Mouse (Mus musculus): Measurements from ENCODE around the gene Calm2. TPM values are rescaled to one million over a fixed set of nuclear protein-coding genes. Genes with fewer than 3 reads are reported as not detected.
A peak's percentile ranks its signal among the peaks of the same experiment; 100 is the strongest.

The Calm2 gene
- polyA plus RNA-seq (2016; fragmentation: Nextera tagmentation; extraction: Ambion mirVana), result 738 and 942 TPM in 2 replicates

- Histone ChIP-seq H3K27me3 (ENCODE audit: insufficient read depth, poor library complexity, severe bottlenecking) (no peaks in the 10 kb centered on the region), H3K4me3 (peak within 1 kb of the TSS; percentile 91), H3K4me1 (peaks cover 24% of the 10 kb centered on the region), H3K9me3 (no peaks in the 10 kb centered on the region), H3K27ac (peak within 1 kb of the TSS; percentile 98), H3K36me3 (peaks cover 2% of the 10 kb centered on the region; the same call in 1 of the 2 replicates)
- DNase-seq (ENCODE audit: low spot score), result peak; percentile 98
- under 1% methylated on average over 67 of the region's 69 CpGs for WGBS
Observed at GRCm38 (mm10) chr17:87446767-87447611, at the start of gene Calm2. Gene Calm2 (minus strand): TSS chr17:87446935.

GRCm38 (mm10) chr17:87495504-87495903 lies 48.8 kb upstream of the Calm2 start:
- no peak for DNase-seq (ENCODE audit: low spot score)
- Histone ChIP-seq H3K27me3 (ENCODE audit: insufficient read depth, poor library complexity, severe bottlenecking) (peaks cover 8% of the 10 kb centered on the region), H3K4me1 (peaks cover 26% of the 10 kb centered on the region), H3K4me3 (no peak overlapping the region), H3K9me3 (no peaks in the 10 kb centered on the region), H3K36me3 (no peaks in the 10 kb centered on the region), H3K27ac (no peak overlapping the region)
- WGBS, result 85% methylated on average over 4 of the region's 4 CpGs

- Histone ChIP-seq H3K4me1 (peaks cover 28% of the 10 kb centered on the region), H3K27ac (no peak overlapping the region), H3K36me3 (no peaks in the 10 kb centered on the region), H3K4me3 (no peak overlapping the region), H3K9me3 (no peaks in the 10 kb centered on the region), H3K27me3 (ENCODE audit: insufficient read depth, poor library complexity, severe bottlenecking) (no peaks in the 10 kb centered on the region)
- no peak for DNase-seq (ENCODE audit: low spot score)
- 87% methylated on average over 4 of the region's 4 CpGs for WGBS
Observed at GRCm38 (mm10) chr17:87494310-87494709, 47.6 kb upstream of the Calm2 start.

- Histone ChIP-seq H3K4me1 (peaks cover 28% of the 10 kb centered on the region), H3K36me3 (no peaks in the 10 kb centered on the region), H3K4me3 (no peak overlapping the region), H3K27me3 (ENCODE audit: insufficient read depth, poor library complexity, severe bottlenecking) (no peaks in the 10 kb centered on the region), H3K27ac (0 out of 2 replicates have a peak overlapping the region, but pooled peaks have one; percentile 25), H3K9me3 (no peaks in the 10 kb centered on the region)
- DNase-seq (ENCODE audit: low spot score), result no peak
- 63% methylated on average over 4 of the region's 4 CpGs for WGBS
Observed at GRCm38 (mm10) chr17:87492286-87492685, 45.6 kb upstream of the Calm2 start.

- H3K4me1 ChIP-seq, result peaks cover 28% of the 10 kb centered on the region
- DNase-seq (ENCODE audit: low spot score), result no peak
- H3K36me3 ChIP-seq, result no peaks in the 10 kb centered on the region
- H3K9me3 ChIP-seq, result no peaks in the 10 kb centered on the region
- H3K27me3 ChIP-seq (ENCODE audit: insufficient read depth, poor library complexity, severe bottlenecking), result no peaks in the 10 kb centered on the region
- 36% methylated on average over 6 of the region's 6 CpGs for WGBS
- peak overlapping the region; percentile 37; the same call in 1 of the 2 replicates for H3K27ac ChIP-seq
- H3K4me3 ChIP-seq, result no peak overlapping the region
Observed at GRCm38 (mm10) chr17:87490295-87490694, 43.6 kb upstream of the Calm2 start.

- Histone ChIP-seq H3K27me3 (ENCODE audit: insufficient read depth, poor library complexity, severe bottlenecking) (peaks cover 3% of the 10 kb centered on the region; the same call in 1 of the 2 replicates), H3K36me3 (no peaks in the 10 kb centered on the region), H3K9me3 (no peaks in the 10 kb centered on the region), H3K27ac (no peak overlapping the region), H3K4me3 (no peak overlapping the region), H3K4me1 (peaks cover 14% of the 10 kb centered on the region)
- DNase-seq (ENCODE audit: low spot score), result no peak
- 91% methylated on average over 5 of the region's 5 CpGs for WGBS
Observed at GRCm38 (mm10) chr17:87485751-87486150, 39.0 kb upstream of the Calm2 start.

- 46% methylated on average over 3 of the region's 3 CpGs for WGBS
- Histone ChIP-seq H3K27ac (no peak overlapping the region), H3K27me3 (ENCODE audit: insufficient read depth, poor library complexity, severe bottlenecking) (peaks cover 3% of the 10 kb centered on the region; the same call in 1 of the 2 replicates), H3K9me3 (no peaks in the 10 kb centered on the region), H3K4me1 (peaks cover 16% of the 10 kb centered on the region; the same call in 1 of the 2 replicates), H3K4me3 (no peak overlapping the region), H3K36me3 (no peaks in the 10 kb centered on the region)
- no peak for DNase-seq (ENCODE audit: low spot score)
Observed at GRCm38 (mm10) chr17:87482867-87483266, 36.1 kb upstream of the Calm2 start.

- peaks cover 11% of the 10 kb centered on the region for H3K27me3 ChIP-seq (ENCODE audit: insufficient read depth, poor library complexity, severe bottlenecking)
- WGBS, result 74% methylated on average over 9 of the region's 9 CpGs
- no peak overlapping the region for H3K4me3 ChIP-seq
- peaks cover 40% of the 10 kb centered on the region for H3K4me1 ChIP-seq
- no peaks in the 10 kb centered on the region for H3K36me3 ChIP-seq
- DNase-seq (ENCODE audit: low spot score), result no peak
- H3K27ac ChIP-seq, result peak overlapping the region; percentile 64
- H3K9me3 ChIP-seq, result no peaks in the 10 kb centered on the region
Observed at GRCm38 (mm10) chr17:87478569-87478968, 31.8 kb upstream of the Calm2 start.

GRCm38 (mm10) chr17:87477611-87478010 lies 30.9 kb upstream of the Calm2 start:
- Histone ChIP-seq H3K36me3 (no peaks in the 10 kb centered on the region), H3K9me3 (no peaks in the 10 kb centered on the region), H3K27ac (no peak overlapping the region), H3K27me3 (ENCODE audit: insufficient read depth, poor library complexity, severe bottlenecking) (peaks cover 11% of the 10 kb centered on the region), H3K4me3 (no peak overlapping the region), H3K4me1 (peaks cover 42% of the 10 kb centered on the region)
- WGBS, result 57% methylated on average over 16 of the region's 16 CpGs
- DNase-seq (ENCODE audit: low spot score), result no peak

GRCm38 (mm10) chr17:87475356-87475755 lies 28.6 kb upstream of the Calm2 start:
- H3K36me3 ChIP-seq, result no peaks in the 10 kb centered on the region
- H3K4me3 ChIP-seq, result no peak overlapping the region
- 47% methylated on average over 8 of the region's 8 CpGs for WGBS
- H3K27me3 ChIP-seq (ENCODE audit: insufficient read depth, poor library complexity, severe bottlenecking), result peaks cover 8% of the 10 kb centered on the region
- peaks cover 56% of the 10 kb centered on the region for H3K4me1 ChIP-seq
- no peak for DNase-seq (ENCODE audit: low spot score)
- peak overlapping the region; percentile 16; the same call in 1 of the 2 replicates for H3K27ac ChIP-seq
- H3K9me3 ChIP-seq, result no peaks in the 10 kb centered on the region

GRCm38 (mm10) chr17:87474501-87474795 lies 27.7 kb upstream of the Calm2 start:
- DNase-seq (ENCODE audit: low spot score), result no peak
- Histone ChIP-seq H3K4me3 (peak overlapping the region; percentile 62), H3K27ac (peak overlapping the region; percentile 84), H3K4me1 (peaks cover 58% of the 10 kb centered on the region), H3K36me3 (no peaks in the 10 kb centered on the region), H3K27me3 (ENCODE audit: insufficient read depth, poor library complexity, severe bottlenecking) (peaks cover 8% of the 10 kb centered on the region), H3K9me3 (no peaks in the 10 kb centered on the region)
- WGBS, result 1% methylated on average over 7 of the region's 7 CpGs

GRCm38 (mm10) chr17:87473736-87474500 lies 27.2 kb upstream of the Calm2 start:
- H3K9me3 ChIP-seq, result no peaks in the 10 kb centered on the region
- peaks cover 63% of the 10 kb centered on the region for H3K4me1 ChIP-seq
- H3K4me3 ChIP-seq, result peak overlapping the region; percentile 62
- DNase-seq (ENCODE audit: low spot score), result no peak
- under 1% methylated on average over 23 of the region's 23 CpGs for WGBS
- peaks cover 8% of the 10 kb centered on the region for H3K27me3 ChIP-seq (ENCODE audit: insufficient read depth, poor library complexity, severe bottlenecking)
- no peaks in the 10 kb centered on the region for H3K36me3 ChIP-seq
- peak overlapping the region; percentile 84 for H3K27ac ChIP-seq

GRCm38 (mm10) chr17:87473441-87473735 lies 26.7 kb upstream of the Calm2 start:
- Histone ChIP-seq H3K4me3 (peak overlapping the region; percentile 62), H3K9me3 (no peaks in the 10 kb centered on the region), H3K27ac (peak overlapping the region; percentile 84), H3K36me3 (no peaks in the 10 kb centered on the region), H3K4me1 (peaks cover 62% of the 10 kb centered on the region), H3K27me3 (ENCODE audit: insufficient read depth, poor library complexity, severe bottlenecking) (peaks cover 8% of the 10 kb centered on the region)
- DNase-seq (ENCODE audit: low spot score), result no peak
- WGBS, result 5% methylated on average over 9 of the region's 9 CpGs

Measured in heart, embryonic 10.5 days (tissue).